Mouse (Mus musculus) forebrain, postnatal 0 days (tissue): ENCODE results near the gene Trim13. TPM values are rescaled to one million over a fixed set of nuclear protein-coding genes. Genes with fewer than 3 reads are reported as not detected.
A peak's percentile ranks its signal among the peaks of the same experiment; 100 is the strongest.

Source experiments
- ATAC-seq: fragments of 200-750 bp; cut with Nextera tagmentation; 2 replicates; pipeline ENCODE4 v1.8.0; 2017; ENCODE audit warnings: mild to moderate bottlenecking, moderate library complexity
- DNase-seq: peaks from one replicate; pipeline ENCODE4 v3.0.0-alpha.2; 2015
- H3K27ac ChIP-seq: fragments of 300-500 bp; sonication (generic); 2 replicates; pipeline ENCODE4 v1.5.1; 2014; ENCODE audit warnings: low read depth, mild to moderate bottlenecking, antibody characterized with exemption, low read length, moderate library complexity, mixed read lengths
- H3K27me3 ChIP-seq: fragments of 300-500 bp; sonication (generic); 2 replicates; pipeline ENCODE4 v1.6.1; 2014; ENCODE audit warnings: mild to moderate bottlenecking, low read length, mixed read lengths; ENCODE audit not compliant: insufficient read depth
- H3K36me3 ChIP-seq: fragments of 300-500 bp; sonication (generic); 2 replicates; pipeline ENCODE4 v1.6.1; 2014; ENCODE audit warnings: mild to moderate bottlenecking, moderate library complexity; ENCODE audit not compliant: insufficient read depth
- H3K4me1 ChIP-seq: fragments of 300-500 bp; sonication (generic); 2 replicates; pipeline ENCODE4 v1.6.1; 2014; ENCODE audit warnings: antibody characterized with exemption; ENCODE audit not compliant: insufficient read depth
- H3K4me2 ChIP-seq: fragments of 300-500 bp; sonication (generic); 2 replicates; pipeline ENCODE4 v1.6.1; 2014; ENCODE audit warnings: low read depth, mild to moderate bottlenecking, moderate library complexity
- H3K4me3 ChIP-seq: fragments of 300-500 bp; sonication (generic); 2 replicates; pipeline ENCODE4 v1.5.1; 2014; ENCODE audit warnings: low read depth, low read length, mixed read lengths
- H3K9ac ChIP-seq: fragments of 300-500 bp; sonication (generic); 2 replicates; pipeline ENCODE4 v1.6.1; 2014; ENCODE audit warnings: mild to moderate bottlenecking
- H3K9me3 ChIP-seq: fragments of 300-500 bp; sonication (generic); 2 replicates; pipeline ENCODE4 v1.6.1; 2016; ENCODE audit warnings: low read length
- CTCF ChIP-seq: sonication (generic); IDR thresholded peaks from 2 replicates; pipeline ENCODE4 v1.5.1; 2016; ENCODE audit warnings: antibody characterized with exemption, control low read depth, low read depth
- WGBS: fragments of 180-500 bp; shearing (Covaris S2); extraction: QIAGEN DNeasy Blood & Tissue Kit; methylation state at CpG from one replicate; pipeline ENCODE4 v1.1.7; 2014; 5-methylcytosine and 5-hydroxymethylcytosine counted together
- polyA plus RNA-seq: library from polyadenylated mRNA; unstranded; fragments of >200 nt; fragmentation: Nextera tagmentation; extraction: Ambion mirVana; gene quantifications from 2 replicates; pipeline ENCODE4 v1.2.1, GENCODE M21; 2015
- total RNA-seq: library from RNA; depleted of rRNA; stranded (reverse); fragments of >200 nt; gene quantifications from 2 replicates; pipeline ENCODE4 v1.2.3, GENCODE M21; 2014

Gene Trim13
- total and polyA plus RNA-seq, 2 experiments from 2014 or later: 29.0 to 44.0 TPM

GRCm38 (mm10) chr14:61569344-61569743, 28.7 kb upstream of the Trim13 start:
- H3K9ac ChIP-seq: no peak overlapping the region
- H3K4me1 ChIP-seq: no peaks in the 10 kb centered on the region
- H3K4me3 ChIP-seq: no peak overlapping the region
- no peak overlapping the region for H3K27ac ChIP-seq
- H3K27me3 ChIP-seq: no peaks in the 10 kb centered on the region
- WGBS: 70% methylated on average over 2 of the region's 2 CpGs
- no peak for ATAC-seq
- no peak for DNase-seq
- no peaks in the 10 kb centered on the region for H3K9me3 ChIP-seq
- H3K36me3 ChIP-seq: no peaks in the 10 kb centered on the region
- H3K4me2 ChIP-seq: no peak overlapping the region
- TF ChIP-seq CTCF: no peak

GRCm38 (mm10) chr14:61571366-61571765, 26.7 kb upstream of the Trim13 start:
- no peak overlapping the region for H3K27ac ChIP-seq
- H3K27me3 ChIP-seq: no peaks in the 10 kb centered on the region
- WGBS: 9% methylated on average over 4 of the region's 4 CpGs
- H3K4me3 ChIP-seq: no peak overlapping the region
- H3K9me3 ChIP-seq: no peaks in the 10 kb centered on the region
- H3K9ac ChIP-seq: no peak overlapping the region
- H3K4me1 ChIP-seq: no peaks in the 10 kb centered on the region
- ATAC-seq (no peak), DNase-seq (peak; percentile 84)
- H3K4me2 ChIP-seq: no peak overlapping the region
- TF ChIP-seq CTCF: peak; percentile 84
- no peaks in the 10 kb centered on the region for H3K36me3 ChIP-seq

GRCm38 (mm10) chr14:61572131-61572530, 25.9 kb upstream of the Trim13 start:
- Histone ChIP-seq H3K4me2 (no peak overlapping the region), H3K9ac (no peak overlapping the region), H3K4me3 (no peak overlapping the region), H3K9me3 (no peaks in the 10 kb centered on the region), H3K27me3 (no peaks in the 10 kb centered on the region), H3K4me1 (no peaks in the 10 kb centered on the region), H3K27ac (no peak overlapping the region), H3K36me3 (no peaks in the 10 kb centered on the region)
- TF ChIP-seq CTCF: no peak
- DNase-seq: no peak
- no peak for ATAC-seq
- 71% methylated on average over 2 of the region's 2 CpGs for whole genome bisulfite sequencing

GRCm38 (mm10) chr14:61575066-61575465, 23.0 kb upstream of the Trim13 start:
- DNase-seq (no peak), ATAC-seq (no peak)
- Histone ChIP-seq H3K4me1 (no peaks in the 10 kb centered on the region), H3K27ac (no peak overlapping the region), H3K9ac (no peak overlapping the region), H3K9me3 (no peaks in the 10 kb centered on the region), H3K27me3 (no peaks in the 10 kb centered on the region), H3K36me3 (no peaks in the 10 kb centered on the region), H3K4me3 (no peak overlapping the region), H3K4me2 (no peak overlapping the region)
- TF ChIP-seq CTCF: no peak
- 85% methylated on average over 10 of the region's 10 CpGs for WGBS

- Histone ChIP-seq H3K4me1 (no peaks in the 10 kb centered on the region), H3K9me3 (no peaks in the 10 kb centered on the region), H3K27ac (no peak overlapping the region), H3K4me3 (no peak overlapping the region), H3K4me2 (no peak overlapping the region), H3K9ac (no peak overlapping the region), H3K36me3 (no peaks in the 10 kb centered on the region), H3K27me3 (no peaks in the 10 kb centered on the region)
- 93% methylated on average over 8 of the region's 8 CpGs for WGBS
- TF ChIP-seq CTCF: no peak
- DNase-seq (no peak), ATAC-seq (no peak)
Observed at GRCm38 (mm10) chr14:61575941-61576340, 22.1 kb upstream of the Trim13 start.

- ATAC-seq: no peak
- no peak overlapping the region for H3K9ac ChIP-seq
- H3K4me2 ChIP-seq: no peak overlapping the region
- WGBS: 87% methylated on average over 4 of the region's 4 CpGs
- no peak for TF ChIP-seq CTCF
- H3K36me3 ChIP-seq: no peaks in the 10 kb centered on the region
- no peak overlapping the region for H3K27ac ChIP-seq
- no peaks in the 10 kb centered on the region for H3K4me1 ChIP-seq
- H3K4me3 ChIP-seq: no peak overlapping the region
- H3K27me3 ChIP-seq: no peaks in the 10 kb centered on the region
- no peaks in the 10 kb centered on the region for H3K9me3 ChIP-seq
- no peak for DNase-seq
Observed at GRCm38 (mm10) chr14:61589288-61590065, 8.6 kb upstream of the Trim13 start.

- Histone ChIP-seq H3K36me3 (no peaks in the 10 kb centered on the region), H3K27me3 (no peaks in the 10 kb centered on the region), H3K4me1 (peaks cover 14% of the 10 kb centered on the region; the same call in 1 of the 2 replicates), H3K27ac (no peak overlapping the region), H3K4me2 (no peak overlapping the region), H3K9ac (no peak overlapping the region), H3K9me3 (no peaks in the 10 kb centered on the region), H3K4me3 (no peak overlapping the region)
- no peak for ATAC-seq
- 90% methylated on average over 9 of the region's 9 CpGs for WGBS
- no peak for DNase-seq
- TF ChIP-seq CTCF: no peak
Observed at GRCm38 (mm10) chr14:61596719-61597426, 1.2 kb upstream of the Trim13 start.
